Mouse (Mus musculus): ENCODE results near the gene Plekha3.

GRCm38 (mm10) chr2:76714984-76715383, 39.9 kb downstream of the Plekha3 start:
- TF ChIP-seq TCF12 (IDR thresholded peaks at IDR 0.05; ENCODE audit: insufficient read depth, poor library complexity, severe bottlenecking) (no peak), POLR2A (IDR thresholded peaks at IDR 0.05; ENCODE audit: insufficient read length, low read depth) (no peak), CEBPB (IDR thresholded peaks at IDR 0.05; ENCODE audit: insufficient read depth, poor library complexity, severe bottlenecking) (no peak), MAX (IDR thresholded peaks at IDR 0.05; ENCODE audit: low read depth) (no peak), USF1 (IDR thresholded peaks at IDR 0.05; ENCODE audit: low read depth) (no peak), MYOG (IDR thresholded peaks at IDR 0.05; ENCODE audit: control insufficient read depth in 1 of 3, insufficient read depth in 1 of 3, insufficient read length in 2 of 3, low read depth in 2 of 3) (no peak), POLR2AphosphoS2 (IDR thresholded peaks at IDR 0.05; ENCODE audit: insufficient read length, low read depth) (no peak), MYOD1 (IDR thresholded peaks at IDR 0.05; ENCODE audit: control insufficient read depth in 1 of 3, insufficient read length in 2 of 3, low read depth in 2 of 3) (no peak)

All from myocyte (in vitro differentiated cells).